Mouse (Mus musculus) stomach, embryonic 15.5 days (tissue): Measurements from ENCODE around the gene Rab11fip5. TPM values are rescaled to one million over a fixed set of nuclear protein-coding genes. Genes with fewer than 3 reads are reported as not detected.
A peak's percentile ranks its signal among the peaks of the same experiment; 100 is the strongest.

ENCODE experiments used
- ATAC-seq: fragments of 200-750 bp; cut with Nextera tagmentation; 2 replicates; pipeline ENCODE4 v1.8.0; 2017; ENCODE audit warnings: low read depth, moderate number of reproducible peaks, moderate TSS enrichment; ENCODE audit not compliant: insufficient read depth, low FRiP score
- H3K27ac ChIP-seq: fragments of 300-500 bp; sonication (generic); 2 replicates; pipeline ENCODE4 v1.5.1; 2015; ENCODE audit warnings: mild to moderate bottlenecking, inconsistent platforms
- H3K27me3 ChIP-seq: fragments of 300-500 bp; sonication (generic); replicated peaks from 2 replicates; pipeline ENCODE4 v1.6.1; 2015; ENCODE audit warnings: inconsistent platforms
- H3K36me3 ChIP-seq: fragments of 300-500 bp; sonication (generic); 2 replicates; pipeline ENCODE4 v1.6.1; 2015; ENCODE audit warnings: inconsistent platforms
- H3K4me1 ChIP-seq: fragments of 300-500 bp; sonication (generic); 2 replicates; pipeline ENCODE4 v1.6.1; 2015; ENCODE audit warnings: inconsistent platforms
- H3K4me2 ChIP-seq: fragments of 300-500 bp; sonication (generic); 2 replicates; pipeline ENCODE4 v1.6.1; 2015; ENCODE audit warnings: mild to moderate bottlenecking, inconsistent platforms
- H3K4me3 ChIP-seq: fragments of 300-500 bp; sonication (generic); replicated peaks from 2 replicates; pipeline ENCODE4 v1.5.1; 2015; ENCODE audit warnings: inconsistent platforms
- H3K9ac ChIP-seq: fragments of 300-500 bp; sonication (generic); 2 replicates; pipeline ENCODE4 v1.6.1; 2015; ENCODE audit warnings: inconsistent platforms
- H3K9me3 ChIP-seq: fragments of 300-500 bp; sonication (generic); 2 replicates; pipeline ENCODE4 v1.6.1; 2016; ENCODE audit warnings: inconsistent platforms
- WGBS: fragments of 180-500 bp; shearing (Covaris S2); methylation state at CpG from one replicate; pipeline ENCODE4 v1.1.7; 2015; 5-methylcytosine and 5-hydroxymethylcytosine counted together
- polyA plus RNA-seq: library from polyadenylated mRNA; unstranded; fragments of >200 nt; fragmentation: Nextera tagmentation; extraction: Ambion mirVana; gene quantifications from 2 replicates; pipeline ENCODE4 v1.2.1, GENCODE M21; 2015

Rab11fip5 gene
- polyA plus RNA-seq, 1 experiment from 2014 or later, result 11.1 TPM

- no peak overlapping the region for H3K27ac ChIP-seq
- 75% methylated on average over 12 of the region's 12 CpGs for WGBS
- no peaks in the 10 kb centered on the region for H3K9me3 ChIP-seq
- no peak overlapping the region for H3K9ac ChIP-seq
- H3K27me3 ChIP-seq, result no peaks in the 10 kb centered on the region
- no peak overlapping the region for H3K4me3 ChIP-seq
- ATAC-seq, result no peak
- no peaks in the 10 kb centered on the region for H3K4me1 ChIP-seq
- H3K36me3 ChIP-seq, result no peaks in the 10 kb centered on the region
- no peak overlapping the region for H3K4me2 ChIP-seq
Measured at GRCm38 (mm10) chr6:85340184-85340583, 34.2 kb downstream of the Rab11fip5 start.

GRCm38 (mm10) chr6:85339273-85339901, 35.0 kb downstream of the Rab11fip5 start:
- Histone ChIP-seq H3K27ac (no peak overlapping the region), H3K4me3 (no peak overlapping the region), H3K36me3 (no peaks in the 10 kb centered on the region), H3K9ac (no peak overlapping the region), H3K27me3 (no peaks in the 10 kb centered on the region), H3K4me2 (no peak overlapping the region), H3K4me1 (no peaks in the 10 kb centered on the region), H3K9me3 (no peaks in the 10 kb centered on the region)
- 70% methylated on average over 1 of the region's 1 CpGs for WGBS
- ATAC-seq, result no peak

GRCm38 (mm10) chr6:85336944-85337343, 37.5 kb downstream of the Rab11fip5 start:
- Histone ChIP-seq H3K36me3 (no peaks in the 10 kb centered on the region), H3K4me3 (no peak overlapping the region), H3K9ac (no peak overlapping the region), H3K27me3 (no peaks in the 10 kb centered on the region), H3K9me3 (no peaks in the 10 kb centered on the region), H3K4me2 (no peak overlapping the region), H3K27ac (no peak overlapping the region), H3K4me1 (0 out of 2 replicates have a peak, but pooled peaks cover 8% of the 10 kb centered on the region)
- no peak for ATAC-seq
- 75% methylated on average over 9 of the region's 9 CpGs for WGBS

- no peak overlapping the region for H3K4me2 ChIP-seq
- H3K27ac ChIP-seq, result no peak overlapping the region
- H3K9ac ChIP-seq, result no peak overlapping the region
- H3K36me3 ChIP-seq, result no peaks in the 10 kb centered on the region
- no peak overlapping the region for H3K4me3 ChIP-seq
- no peaks in the 10 kb centered on the region for H3K9me3 ChIP-seq
- 67% methylated on average over 3 of the region's 3 CpGs for WGBS
- ATAC-seq, result no peak
- H3K27me3 ChIP-seq, result no peaks in the 10 kb centered on the region
- H3K4me1 ChIP-seq, result peaks cover 18% of the 10 kb centered on the region; the same call in 1 of the 2 replicates
Measured at GRCm38 (mm10) chr6:85335352-85335751, 39.1 kb downstream of the Rab11fip5 start.

- no peaks in the 10 kb centered on the region for H3K27me3 ChIP-seq
- H3K9ac ChIP-seq, result no peak overlapping the region
- ATAC-seq, result no peak
- no peak overlapping the region for H3K4me2 ChIP-seq
- no peak overlapping the region for H3K27ac ChIP-seq
- 62% methylated on average over 5 of the region's 5 CpGs for WGBS
- H3K4me3 ChIP-seq, result no peak overlapping the region
- H3K36me3 ChIP-seq, result no peaks in the 10 kb centered on the region
- H3K9me3 ChIP-seq, result no peaks in the 10 kb centered on the region
- H3K4me1 ChIP-seq, result peaks cover 18% of the 10 kb centered on the region; the same call in 1 of the 2 replicates
Measured at GRCm38 (mm10) chr6:85334851-85335250, 39.6 kb downstream of the Rab11fip5 start.

- peak overlapping the region; percentile 96 for H3K27ac ChIP-seq
- no peak overlapping the region for H3K9ac ChIP-seq
Measured at GRCm38 (mm10) chr6:85334251-85334650, 40.2 kb downstream of the Rab11fip5 start.

GRCm38 (mm10) chr6:85333732-85334131, 40.7 kb downstream of the Rab11fip5 start:
- peak overlapping the region; percentile 34; the same call in 1 of the 2 replicates for H3K9ac ChIP-seq
- peaks cover 18% of the 10 kb centered on the region; the same call in 1 of the 2 replicates for H3K4me1 ChIP-seq
- H3K9me3 ChIP-seq, result no peaks in the 10 kb centered on the region
- peak overlapping the region; percentile 98 for H3K4me2 ChIP-seq
- H3K27ac ChIP-seq, result peak overlapping the region; percentile 96
- 2% methylated on average over 13 of the region's 13 CpGs for WGBS
- ATAC-seq, result no peak
- peak overlapping the region; percentile 77 for H3K4me3 ChIP-seq
- H3K36me3 ChIP-seq, result no peaks in the 10 kb centered on the region
- no peaks in the 10 kb centered on the region for H3K27me3 ChIP-seq

More at GRCm38 (mm10) chr6:85334251-85334650, 40.2 kb downstream of the Rab11fip5 start:
- Histone ChIP-seq H3K4me1 (peaks cover 18% of the 10 kb centered on the region; the same call in 1 of the 2 replicates), H3K9me3 (no peaks in the 10 kb centered on the region), H3K27me3 (no peaks in the 10 kb centered on the region), H3K4me3 (0 out of 2 replicates have a peak overlapping the region, but pooled peaks have one; percentile 77), H3K36me3 (no peaks in the 10 kb centered on the region), H3K4me2 (no peak overlapping the region)
- no peak for ATAC-seq

GRCm38 (mm10) chr6:85333000-85333669, 41.3 kb downstream of the Rab11fip5 start, which contains the start of gene Sfxn5:
TSS of gene Sfxn5 (minus strand) at chr6:85333422.
- WGBS, result under 1% methylated on average over 49 of the region's 49 CpGs

GRCm38 (mm10) chr6:85332351-85332999, 42.0 kb downstream of the Rab11fip5 start:
- Histone ChIP-seq H3K27ac (peak overlapping the region; percentile 96), H3K4me3 (peak overlapping the region; percentile 77), H3K9ac (peak overlapping the region; percentile 66), H3K4me1 (peaks cover 18% of the 10 kb centered on the region; the same call in 1 of the 2 replicates), H3K4me2 (peak overlapping the region; percentile 98), H3K9me3 (no peaks in the 10 kb centered on the region), H3K36me3 (no peaks in the 10 kb centered on the region), H3K27me3 (no peaks in the 10 kb centered on the region)
- WGBS, result under 1% methylated on average over 41 of the region's 41 CpGs
- peak; percentile 15 for ATAC-seq

More at GRCm38 (mm10) chr6:85333000-85333669, 41.3 kb downstream of the Rab11fip5 start, which contains the start of gene Sfxn5:
- Histone ChIP-seq H3K4me2 (peak within 1 kb of the TSS; percentile 98), H3K27me3 (no peaks in the 10 kb centered on the region), H3K9ac (peak within 1 kb of the TSS; percentile 66), H3K9me3 (no peaks in the 10 kb centered on the region), H3K36me3 (no peaks in the 10 kb centered on the region), H3K27ac (peak within 1 kb of the TSS; percentile 96), H3K4me3 (peak within 1 kb of the TSS; percentile 77), H3K4me1 (peaks cover 18% of the 10 kb centered on the region; the same call in 1 of the 2 replicates)
- peak; percentile 94 for ATAC-seq

GRCm38 (mm10) chr6:85331736-85332135, 42.7 kb downstream of the Rab11fip5 start:
- H3K4me1 ChIP-seq, result peaks cover 18% of the 10 kb centered on the region; the same call in 1 of the 2 replicates
- H3K27me3 ChIP-seq, result no peaks in the 10 kb centered on the region
- H3K4me2 ChIP-seq, result peak overlapping the region; percentile 98
- 13% methylated on average over 8 of the region's 8 CpGs for WGBS
- no peaks in the 10 kb centered on the region for H3K36me3 ChIP-seq
- H3K9me3 ChIP-seq, result no peaks in the 10 kb centered on the region
- H3K4me3 ChIP-seq, result peak overlapping the region; percentile 77
- H3K9ac ChIP-seq, result no peak overlapping the region
- H3K27ac ChIP-seq, result peak overlapping the region; percentile 96
- no peak for ATAC-seq

GRCm38 (mm10) chr6:85331221-85331735, 43.2 kb downstream of the Rab11fip5 start:
- ATAC-seq, result peak; percentile 37; the same call in 1 of the 2 replicates
- H3K9ac ChIP-seq, result no peak overlapping the region
- no peaks in the 10 kb centered on the region for H3K36me3 ChIP-seq
- H3K4me2 ChIP-seq, result peak overlapping the region; percentile 98
- H3K4me1 ChIP-seq, result peaks cover 18% of the 10 kb centered on the region; the same call in 1 of the 2 replicates
- H3K9me3 ChIP-seq, result no peaks in the 10 kb centered on the region
- 20% methylated on average over 6 of the region's 6 CpGs for WGBS
- H3K27me3 ChIP-seq, result no peaks in the 10 kb centered on the region
- peak overlapping the region; percentile 96 for H3K27ac ChIP-seq
- H3K4me3 ChIP-seq, result peak overlapping the region; percentile 77
